Mouse (Mus musculus): Measurements from ENCODE around the gene Krt87.

Gene Krt87

DNA sequence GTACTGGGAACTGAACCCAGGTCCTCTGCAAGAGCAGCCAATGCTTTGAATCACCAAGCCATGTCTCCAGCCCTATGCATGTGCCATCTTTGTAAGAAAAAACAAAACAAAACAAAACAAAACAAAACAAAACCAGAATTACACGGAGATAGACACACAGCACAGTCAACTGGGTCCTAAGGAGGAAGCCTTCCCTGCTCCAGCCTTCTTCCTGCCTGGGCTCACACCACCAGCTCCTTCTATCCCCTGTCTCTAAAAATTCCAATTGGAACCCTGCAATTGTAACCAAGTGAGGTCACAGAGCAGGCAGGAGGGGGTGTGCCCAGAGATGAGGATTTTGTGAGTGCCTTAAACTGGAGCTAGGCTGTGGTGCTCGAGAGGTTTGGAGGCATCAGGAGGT is 8.8 kb upstream of the Krt87 start, which contains the start of gene Krt88:
TSS of gene Krt88 (plus strand) at position 301 of the 400 bp plus-strand sequence.
- CTCF ChIA-PET = interaction anchor here in 2 of 4 experiments (0.7 to 1.2 kb wide), 3 partner anchors 12 to 526 kb away, joined by 3 to 4 read pairs (median 3); no protein-coding TSS in a partner anchor
- POLR2A ChIA-PET = interaction anchor here in 1 of 4 experiments (0.8 kb wide), 1 partner anchor 131 kb away, joined by 3 read pairs; no protein-coding TSS in a partner anchor

DNA sequence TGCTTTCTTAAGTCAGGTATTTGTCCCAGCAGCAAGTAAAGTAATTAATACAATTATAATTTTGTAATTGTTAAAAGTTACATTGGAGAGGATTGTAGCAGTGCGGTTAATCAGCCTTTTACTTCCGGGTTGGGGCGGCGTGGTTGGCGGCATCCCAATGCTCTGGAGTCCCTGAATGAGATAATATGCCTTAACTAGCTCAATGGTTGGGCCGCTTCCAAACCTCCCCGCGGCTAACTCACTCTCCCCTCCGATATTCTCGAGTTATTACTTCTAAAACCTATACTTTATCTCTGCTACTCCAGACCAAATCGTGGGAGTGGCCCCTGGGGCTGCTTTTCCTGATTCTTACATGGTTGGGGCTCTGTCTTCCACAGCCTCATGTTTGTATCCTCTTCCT is 8.0 kb upstream of the Krt87 start:
- POLR2A ChIA-PET = no interaction called here
- CTCF ChIA-PET = interaction anchor here in 2 of 4 experiments (0.5 to 1.2 kb wide), 4 partner anchors 13 to 527 kb away, joined by 3 read pairs; no protein-coding TSS in a partner anchor

DNA sequence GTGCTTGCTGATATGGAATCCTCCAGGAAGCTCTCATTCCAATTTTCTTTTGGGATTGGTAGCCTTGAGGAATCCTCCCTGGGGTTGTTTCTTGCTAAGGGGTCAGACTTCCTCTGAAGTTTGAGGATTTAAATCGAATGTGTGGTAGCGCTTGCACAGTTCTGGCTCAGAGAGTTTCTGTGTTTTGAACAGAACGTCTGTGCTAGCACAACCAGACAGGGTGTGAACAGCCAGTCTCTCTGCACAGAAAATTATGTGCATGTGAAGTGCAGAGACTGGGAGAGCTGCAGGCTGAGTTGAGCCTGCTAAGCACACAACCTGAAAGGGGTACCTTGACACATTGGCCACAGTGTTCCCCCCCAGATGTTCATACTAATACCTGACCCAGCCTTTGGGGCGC is 2.2 kb upstream of the Krt87 start:
- ChIA-PET CTCF (no interaction called here), POLR2A (no interaction called here)

DNA sequence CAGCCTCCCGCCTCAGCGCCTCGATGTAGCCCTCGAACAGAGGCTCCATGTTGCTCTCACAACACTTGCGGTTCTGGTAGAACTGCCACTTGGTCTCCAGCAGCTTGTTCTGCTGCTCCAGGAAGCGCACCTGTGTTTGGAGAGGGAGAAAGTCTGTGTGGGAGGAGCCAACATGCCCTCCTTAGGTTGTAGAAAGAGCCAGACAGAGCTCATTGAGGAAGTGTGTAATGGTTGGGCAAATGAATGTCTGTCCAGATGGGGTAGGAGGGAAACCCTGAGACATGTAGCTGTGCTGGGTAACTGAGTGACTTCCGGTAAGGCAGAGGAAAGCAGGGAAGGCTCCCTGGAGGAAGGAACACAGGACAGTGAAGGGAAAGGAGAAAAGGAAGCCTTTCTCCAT is 2.0 kb downstream of the Krt87 start:
- POLR2A ChIA-PET = interaction anchor here in 2 of 4 experiments (0.5 to 1.0 kb wide), 3 partner anchors 22 to 565 kb away, joined by 3 read pairs; no protein-coding TSS in a partner anchor
- CTCF ChIA-PET = interaction anchor here (0.6 to 1.5 kb wide), 4 partner anchors 10 to 95 kb away, joined by 3 to 6 read pairs (median 4); no protein-coding TSS in a partner anchor

DNA sequence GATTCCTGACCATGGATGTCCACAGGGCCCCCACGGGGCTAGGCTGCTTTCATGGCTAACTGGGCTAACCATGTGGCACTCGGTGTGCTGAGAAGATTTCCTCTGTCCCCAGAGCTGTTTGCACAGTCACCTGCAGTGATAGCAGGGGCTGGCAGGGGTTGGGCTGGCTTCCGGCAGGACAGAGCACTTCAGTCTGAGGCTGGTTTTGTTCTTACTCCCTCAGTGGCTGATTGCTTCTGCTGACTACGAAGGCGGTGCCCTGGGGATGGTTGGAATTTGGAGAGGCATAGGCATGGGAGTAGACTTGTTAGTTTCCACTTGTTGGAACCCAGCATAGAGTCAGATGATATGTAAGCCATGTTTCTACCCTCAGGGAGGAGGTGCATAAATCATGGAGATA is 13.7 kb downstream of the Krt87 start:
- POLR2A ChIA-PET = interaction anchor here (0.5 to 1.8 kb wide), 4 partner anchors 10 to 89 kb away, joined by 3 to 11 read pairs (median 5); partner anchors contain the start of gene Krt87 (in 1 of the 4)
- CTCF ChIA-PET = interaction anchor here in 3 of 4 experiments (0.6 to 1.6 kb wide), 7 partner anchors 11 to 559 kb away, joined by 3 to 7 read pairs (median 4); no protein-coding TSS in a partner anchor

DNA sequence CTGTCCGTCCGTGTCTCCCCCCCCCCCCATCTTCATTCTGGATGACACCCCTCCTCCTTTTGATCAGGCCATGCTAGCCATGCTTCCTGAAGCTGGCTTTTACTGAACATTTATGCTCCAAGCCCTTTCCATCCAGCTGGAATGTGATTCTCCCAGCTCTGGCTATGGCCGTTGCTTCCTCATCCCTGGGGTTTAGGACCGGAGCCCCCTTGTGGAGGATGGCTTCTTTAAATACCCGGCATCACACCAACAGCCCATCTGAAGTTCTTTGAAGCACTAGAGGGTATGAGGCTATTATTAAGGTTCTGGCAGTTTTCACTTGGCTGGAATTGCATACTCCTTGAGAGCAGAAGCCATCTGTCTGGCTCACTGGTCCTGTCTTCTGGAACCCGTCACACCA is 17.7 kb downstream of the Krt87 start:
- ChIA-PET CTCF (interaction anchor here (0.5 to 1.8 kb wide), 18 partner anchors 11 to 808 kb away, joined by 3 to 10 read pairs (median 4); partner anchors contain the start of gene Krt80 (in 1 of the 4)), POLR2A (interaction anchor here in 3 of 4 experiments (0.5 to 1.5 kb wide), 5 partner anchors 9 to 160 kb away, joined by 3 to 4 read pairs (median 4); no protein-coding TSS in a partner anchor)

DNA sequence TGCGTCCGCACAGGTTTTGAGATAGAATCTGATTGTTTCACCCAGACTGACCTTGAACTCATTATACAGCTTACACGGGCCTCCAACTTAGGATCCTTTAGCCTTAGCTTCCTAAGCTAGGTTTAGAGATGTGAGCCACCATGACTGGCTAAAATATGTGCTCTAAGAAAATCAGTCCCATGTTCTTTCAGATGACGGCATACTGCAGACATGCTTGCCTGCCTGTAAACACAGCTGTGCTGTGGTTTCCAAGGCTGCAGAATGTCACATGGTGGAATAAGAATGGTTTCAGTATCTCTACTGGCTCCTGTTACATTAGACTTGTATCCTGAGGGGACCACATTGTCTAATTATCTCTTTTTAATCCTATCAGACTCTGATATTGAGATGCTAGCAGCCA is 19.7 kb downstream of the Krt87 start:
- POLR2A ChIA-PET = no interaction called here
- CTCF ChIA-PET = no interaction called here

DNA sequence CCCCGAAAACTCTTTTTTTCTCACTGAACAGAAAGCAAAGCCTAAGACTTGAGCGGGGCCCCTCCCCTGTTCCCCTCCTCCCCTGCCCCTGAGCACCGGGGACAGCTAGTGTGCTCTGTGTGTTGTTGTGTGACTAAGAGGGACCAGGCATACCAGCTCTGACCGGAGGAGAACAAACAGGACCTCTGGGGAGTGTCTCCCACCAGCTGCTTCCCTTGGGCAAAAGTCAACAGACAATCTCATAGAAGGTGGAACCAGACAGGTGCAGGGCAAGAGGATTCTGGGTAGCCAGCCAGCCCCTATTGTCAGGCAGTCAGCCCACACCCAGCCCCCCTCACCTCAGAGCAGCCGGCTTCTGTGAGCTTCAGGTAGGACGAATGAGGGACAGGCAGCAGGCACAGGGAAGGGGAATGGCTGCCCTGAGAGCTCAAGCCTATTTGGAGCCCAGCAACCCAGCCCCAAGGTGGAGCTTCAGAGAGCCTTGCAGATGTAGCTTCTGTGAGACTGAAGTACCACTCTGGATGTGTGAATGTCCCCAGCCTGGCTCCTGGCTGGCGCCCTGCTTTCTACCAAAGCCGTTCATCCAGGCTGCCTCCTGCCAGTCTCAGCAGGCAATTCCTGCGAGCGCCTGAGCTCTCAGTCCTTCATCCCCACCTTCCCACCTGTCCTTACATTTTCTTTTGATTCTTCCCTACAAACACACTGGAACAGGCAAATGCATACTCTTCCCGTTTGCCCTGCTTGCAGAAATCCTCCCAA is 23.6 kb downstream of the Krt87 start:
- ChIA-PET POLR2A (interaction anchor here in 3 of 4 experiments (0.6 to 2.7 kb wide), 17 partner anchors 8 to 1585 kb away, joined by 3 to 17 read pairs (median 3); partner anchors contain the start of gene Krt80 (in 1 of the 3)), CTCF (interaction anchor here (0.5 to 3.1 kb wide), 18 partner anchors 10 to 928 kb away, joined by 3 to 10 read pairs (median 4); partner anchors contain the start of genes Krt86 (in 1 of the 4) and Krt87 (in 1 of the 4))

DNA sequence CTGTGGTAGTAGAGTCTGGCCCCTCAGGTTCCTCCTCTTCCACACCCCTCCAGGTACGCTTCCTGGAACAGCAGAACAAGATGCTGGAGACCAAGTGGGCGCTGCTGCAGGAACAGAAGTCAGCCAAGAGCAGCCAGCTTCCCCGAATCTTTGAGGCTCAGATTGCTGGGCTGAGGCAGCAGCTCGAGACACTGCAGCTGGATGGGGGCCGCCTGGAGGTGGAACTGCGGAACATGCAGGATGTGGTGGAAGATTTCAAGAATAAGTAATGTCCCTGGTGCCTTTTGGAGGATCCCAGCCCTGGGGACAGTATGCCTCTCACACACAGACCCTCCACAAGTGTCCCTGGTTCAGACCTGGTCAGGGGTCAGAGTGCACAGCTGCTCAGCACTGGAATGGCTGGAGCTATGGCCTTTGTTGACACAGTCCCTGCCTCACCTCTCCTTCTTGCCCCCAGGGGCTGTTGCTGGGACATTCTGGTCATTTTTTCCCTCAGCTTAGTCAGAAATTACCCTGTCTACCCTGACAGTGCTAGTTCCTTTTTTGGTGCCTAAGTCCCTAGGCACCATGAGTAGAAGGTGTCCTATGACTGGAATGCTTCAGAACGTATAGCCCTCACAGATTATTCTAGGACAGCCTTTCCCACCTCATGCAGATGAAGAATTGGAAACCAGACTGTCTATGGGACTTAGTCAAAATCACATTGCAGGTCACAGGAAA is 24.5 kb downstream of the Krt87 start:
- ChIA-PET POLR2A (interaction anchor here in 2 of 4 experiments (0.6 to 2.7 kb wide), 9 partner anchors 9 to 832 kb away, joined by 3 to 17 read pairs (median 5); no protein-coding TSS in a partner anchor), CTCF (interaction anchor here in 2 of 4 experiments (1.1 to 3.1 kb wide), 12 partner anchors 10 to 173 kb away, joined by 3 to 10 read pairs (median 5); partner anchors contain the start of gene Krt86 (in 1 of the 2))

DNA sequence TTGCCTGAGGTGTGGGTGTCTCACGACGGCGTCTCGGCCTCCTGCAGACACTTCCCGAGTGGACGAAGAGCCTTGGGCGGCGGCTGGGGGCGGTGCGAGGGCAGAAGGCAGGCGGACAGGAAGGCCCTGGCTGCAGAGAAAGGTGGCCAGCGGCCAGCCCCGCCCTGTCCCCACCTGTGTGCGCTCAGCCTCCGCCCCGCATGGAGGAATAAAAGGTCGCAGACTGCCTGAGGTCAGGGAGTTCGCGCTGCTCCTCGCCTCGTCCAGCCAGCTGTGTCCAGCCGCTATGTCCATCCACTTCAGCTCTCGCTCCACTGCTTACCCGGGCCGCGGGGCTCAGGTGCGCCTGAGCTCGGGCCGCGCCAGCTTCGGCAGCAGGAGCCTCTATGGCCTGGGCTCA is 26.4 kb downstream of the Krt87 start:
- CTCF ChIA-PET = interaction anchor here in 3 of 4 experiments (0.6 to 1.1 kb wide), 3 partner anchors 25 to 1815 kb away, joined by 3 to 4 read pairs (median 4); no protein-coding TSS in a partner anchor
- POLR2A ChIA-PET = interaction anchor here (0.6 to 2.0 kb wide), 4 partner anchors 9 to 16 kb away, joined by 3 to 4 read pairs (median 4); no protein-coding TSS in a partner anchor

DNA sequence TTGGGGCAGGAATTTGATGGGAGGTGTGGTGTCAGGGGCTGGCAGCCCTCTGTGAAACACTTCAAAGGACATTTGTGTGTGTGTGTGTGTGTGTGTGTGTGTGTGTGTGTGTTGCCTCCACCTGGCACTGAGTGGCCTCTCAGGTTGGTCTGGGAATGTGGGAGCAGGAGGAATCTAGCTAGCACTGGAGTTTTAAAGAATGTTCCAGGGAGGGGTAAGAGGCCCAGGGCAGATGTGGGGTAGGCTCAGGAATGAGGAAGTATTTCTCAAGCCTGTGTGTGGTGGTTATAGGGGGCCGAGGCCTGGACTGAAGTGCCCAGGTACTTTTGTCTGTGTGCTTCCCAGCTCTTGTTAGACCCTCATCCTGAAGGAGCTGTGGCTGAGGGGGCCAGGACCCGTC is 27.8 kb downstream of the Krt87 start, which contains the start of gene Krt7:
TSS of gene Krt7 (plus strand) at position 269 of the 400 bp plus-strand sequence.
- ChIA-PET CTCF (interaction anchor here in 2 of 4 experiments (0.6 to 0.8 kb wide), 4 partner anchors 12 to 1521 kb away, joined by 3 to 5 read pairs (median 3); no protein-coding TSS in a partner anchor), POLR2A (no interaction called here)

DNA sequence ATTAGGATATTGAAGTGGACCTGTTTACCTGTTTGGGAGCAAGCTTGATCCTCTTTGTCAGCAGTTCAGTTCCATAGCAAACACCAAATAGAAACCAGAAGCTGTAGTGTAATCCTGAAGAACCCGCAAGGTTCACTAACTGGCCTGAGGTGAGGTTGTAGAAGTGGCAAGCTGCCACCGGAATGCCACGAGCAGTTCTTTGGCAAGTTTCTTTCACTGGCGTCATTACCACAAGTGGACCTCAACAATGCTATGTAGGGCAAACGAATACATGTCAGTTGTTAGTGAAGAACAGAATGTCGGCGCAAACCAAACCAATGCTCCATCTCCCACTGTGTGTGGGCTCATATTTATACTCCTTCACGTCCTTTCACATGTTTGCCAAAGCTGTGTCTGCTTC is 40.3 kb downstream of the Krt87 start:
- POLR2A ChIA-PET = no interaction called here
- CTCF ChIA-PET = interaction anchor here in 2 of 4 experiments (0.6 to 0.7 kb wide), 4 partner anchors 9 to 572 kb away, joined by 3 to 12 read pairs (median 5); no protein-coding TSS in a partner anchor

DNA sequence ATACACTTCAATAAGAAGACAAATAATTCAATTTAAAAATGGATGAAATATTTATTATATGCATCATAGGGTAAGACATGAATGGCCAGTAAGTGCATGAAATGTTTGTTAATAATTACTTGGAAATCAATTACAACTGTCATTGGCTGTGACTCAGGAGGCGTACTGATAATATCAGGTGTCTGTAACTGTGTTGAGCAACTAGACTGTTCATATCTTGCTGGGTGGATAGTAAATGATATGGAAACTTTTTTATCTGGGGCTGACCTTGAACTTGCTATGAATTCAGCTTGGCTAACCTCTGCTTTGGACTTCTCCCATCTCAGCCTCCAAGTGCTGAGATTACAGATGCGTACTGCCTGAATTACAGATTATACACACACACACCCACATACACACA is 40.9 kb downstream of the Krt87 start:
- CTCF ChIA-PET = interaction anchor here in 1 of 4 experiments (0.7 kb wide), 1 partner anchor 147 kb away, joined by 4 read pairs; no protein-coding TSS in a partner anchor
- POLR2A ChIA-PET = no interaction called here

DNA sequence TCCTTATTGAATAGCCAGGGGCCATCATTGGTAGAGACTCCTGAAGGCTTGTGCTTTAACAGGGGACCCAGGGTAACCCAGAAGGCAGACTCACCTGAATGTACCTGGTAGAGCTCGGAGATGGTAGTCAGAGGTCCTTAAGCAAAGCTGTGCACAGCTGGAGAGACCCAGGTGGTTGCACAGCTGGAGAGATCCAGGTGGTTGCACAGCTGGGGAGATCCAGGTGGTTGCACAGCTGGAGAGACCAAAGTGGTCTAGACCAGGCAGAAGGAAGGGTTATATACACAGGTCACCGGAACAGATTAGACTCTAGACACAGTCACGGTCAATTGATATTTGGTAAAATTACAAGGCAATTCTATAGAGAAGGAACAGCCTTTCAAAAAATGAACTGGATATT is 41.7 kb downstream of the Krt87 start:
- ChIA-PET POLR2A (interaction anchor here in 2 of 4 experiments (1.1 to 1.5 kb wide), 2 partner anchors 21 to 32 kb away, joined by 3 read pairs; no protein-coding TSS in a partner anchor), CTCF (interaction anchor here in 1 of 4 experiments (1.2 kb wide), 1 partner anchor 10 kb away, joined by 3 read pairs; no protein-coding TSS in a partner anchor)

DNA sequence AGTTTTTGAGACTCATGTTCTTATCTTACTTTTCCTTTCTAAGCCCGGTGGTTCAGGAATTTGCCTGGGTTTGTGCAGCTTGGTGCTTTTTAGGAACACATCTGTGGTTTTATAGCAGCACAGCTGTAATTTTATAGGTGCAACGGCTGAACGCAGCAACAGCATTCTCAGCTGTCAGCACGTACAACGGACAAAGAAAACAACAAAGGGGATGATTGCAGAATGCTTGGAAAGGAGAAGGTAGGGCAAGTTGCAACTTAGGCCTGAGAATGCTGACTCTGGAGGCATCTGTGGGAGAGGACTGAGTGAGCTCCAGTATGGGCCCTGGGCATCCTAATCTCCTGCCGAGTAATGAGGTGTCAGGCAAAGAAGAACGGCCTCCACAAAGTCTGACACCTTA is 42.1 kb downstream of the Krt87 start:
- ChIA-PET POLR2A (interaction anchor here in 3 of 4 experiments (0.6 to 1.5 kb wide), 3 partner anchors 11 to 31 kb away, joined by 3 read pairs; no protein-coding TSS in a partner anchor), CTCF (interaction anchor here in 2 of 4 experiments (0.6 to 1.4 kb wide), 2 partner anchors 9 to 56 kb away, joined by 3 read pairs; no protein-coding TSS in a partner anchor)

DNA sequence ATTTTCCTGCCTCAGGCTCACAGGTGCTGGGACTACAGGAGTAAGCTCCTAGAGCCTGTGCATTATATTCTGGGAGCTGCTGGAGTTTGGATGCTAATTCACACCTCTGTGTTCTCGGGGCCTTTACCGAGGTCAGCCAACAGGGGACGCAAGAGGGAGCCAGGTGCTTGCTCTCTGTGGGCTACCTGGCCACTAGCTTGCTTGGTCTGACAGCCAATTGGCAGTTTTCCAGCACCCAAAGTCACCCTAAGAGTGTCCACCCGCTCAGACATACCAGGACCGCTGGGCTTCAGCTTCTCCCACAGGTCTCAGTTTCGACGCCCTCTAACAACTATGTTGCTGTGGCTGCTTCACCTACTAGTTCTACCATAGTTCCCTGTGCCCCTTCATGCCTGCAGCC is 43.7 kb downstream of the Krt87 start:
- POLR2A ChIA-PET = interaction anchor here in 1 of 4 experiments (0.8 kb wide), 1 partner anchor 416 kb away, joined by 3 read pairs; no protein-coding TSS in a partner anchor
- CTCF ChIA-PET = interaction anchor here (0.5 to 1.4 kb wide), 21 partner anchors 9 to 655 kb away, joined by 3 to 8 read pairs (median 3); partner anchors contain the start of genes Krt80 (in 1 of the 4) and Krt86 (in 1 of the 4)

DNA sequence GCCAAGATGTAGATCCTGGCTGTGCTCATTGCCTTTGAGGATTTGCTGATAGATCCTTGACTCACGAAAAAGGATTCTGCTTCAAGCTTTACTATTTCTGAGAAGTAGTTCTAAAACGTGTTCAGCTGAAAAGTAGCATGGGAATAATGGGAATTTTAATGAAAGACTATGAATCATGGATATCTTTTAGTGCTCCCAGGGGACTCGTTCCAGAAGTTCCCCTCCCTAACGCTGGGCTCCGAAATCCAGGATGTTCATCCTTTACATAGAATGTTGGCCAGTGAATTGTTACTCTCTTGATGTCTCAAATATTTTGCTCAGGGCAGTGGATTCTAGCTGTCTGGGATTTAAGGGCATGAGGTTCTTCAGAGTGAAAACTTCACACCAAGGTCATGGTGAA is 46.4 kb downstream of the Krt87 start:
- CTCF ChIA-PET = no interaction called here

DNA sequence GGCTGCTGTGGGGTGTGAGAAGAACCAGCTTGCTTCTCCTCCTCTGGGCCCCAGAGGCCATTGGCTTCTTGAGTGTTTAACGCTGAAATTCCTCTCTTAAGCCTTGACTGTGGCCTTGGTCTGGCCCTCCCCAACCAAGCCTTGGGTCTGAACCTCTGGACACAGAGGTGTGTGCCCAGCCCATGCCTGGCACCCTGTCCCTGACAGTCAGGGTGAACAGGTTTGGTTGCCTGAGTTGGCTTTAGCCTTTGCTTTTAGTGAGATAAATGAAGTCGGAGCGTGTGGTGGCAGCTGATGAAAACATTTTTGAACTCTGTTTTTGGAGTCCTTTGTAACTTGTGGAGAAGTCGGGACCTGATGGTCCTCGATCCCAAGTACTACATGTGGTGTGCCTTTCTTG is 48.4 kb downstream of the Krt87 start:
- ChIA-PET POLR2A (no interaction called here), CTCF (no interaction called here)

More for the DNA sequence above, 46.4 kb downstream of the Krt87 start:
- POLR2A ChIA-PET = interaction anchor here in 1 of 4 experiments (0.6 kb wide), 1 partner anchor 1714 kb away, joined by 3 read pairs; no protein-coding TSS in a partner anchor

Data from embryonic stem cell, embryonic (primary cell).